Mouse (Mus musculus): Measurements from ENCODE around the gene Emc10. TPM values are rescaled to one million over a fixed set of nuclear protein-coding genes. Genes with fewer than 3 reads are reported as not detected.

The Emc10 gene
- polyA plus RNA-seq, 1 experiment from 2014 or later = 98.8 TPM

DNA sequence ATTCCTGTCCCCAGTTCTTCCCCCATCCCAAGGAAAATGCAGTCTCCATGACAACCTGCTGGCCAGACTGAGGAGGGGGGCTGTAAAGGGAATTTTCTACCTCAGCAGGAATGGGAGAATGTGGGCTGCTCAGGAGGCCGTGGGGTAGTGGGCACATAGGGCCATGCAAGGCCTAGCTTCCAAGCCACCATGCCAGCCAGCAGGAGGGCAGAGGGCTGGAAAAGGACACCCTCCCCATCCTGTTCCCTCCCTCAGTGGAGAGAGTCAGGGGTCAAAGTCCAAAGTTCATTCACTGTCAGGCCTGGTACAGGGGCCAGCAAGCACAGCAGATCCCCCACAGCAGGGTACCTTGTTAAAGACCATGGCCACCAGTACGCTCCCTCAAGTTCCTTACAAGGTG is 31.2 kb downstream of the Emc10 start, which contains the start of gene Aspdh:
TSS of gene Aspdh (plus strand) at position 281 of the 400 bp plus-strand sequence.
- Histone ChIP-seq H3K4me1 (peaks cover 21% of the 10 kb centered on the region), H3K9me3 (no peaks in the 10 kb centered on the region), H3K4me3 (replicated peaks) (no peak within 1 kb of the TSS), H3K36me3 (no peaks in the 10 kb centered on the region), H3K4me2 (no peak within 1 kb of the TSS), H3K27me3 (replicated peaks) (peaks cover 49% of the 10 kb centered on the region), H3K9ac (no peak within 1 kb of the TSS), H3K27ac (no peak within 1 kb of the TSS)
- 68% methylated on average over 2 of the region's 2 CpGs for WGBS
- no peak for ATAC-seq (ENCODE audit: insufficient read depth, low FRiP score, low read depth)

DNA sequence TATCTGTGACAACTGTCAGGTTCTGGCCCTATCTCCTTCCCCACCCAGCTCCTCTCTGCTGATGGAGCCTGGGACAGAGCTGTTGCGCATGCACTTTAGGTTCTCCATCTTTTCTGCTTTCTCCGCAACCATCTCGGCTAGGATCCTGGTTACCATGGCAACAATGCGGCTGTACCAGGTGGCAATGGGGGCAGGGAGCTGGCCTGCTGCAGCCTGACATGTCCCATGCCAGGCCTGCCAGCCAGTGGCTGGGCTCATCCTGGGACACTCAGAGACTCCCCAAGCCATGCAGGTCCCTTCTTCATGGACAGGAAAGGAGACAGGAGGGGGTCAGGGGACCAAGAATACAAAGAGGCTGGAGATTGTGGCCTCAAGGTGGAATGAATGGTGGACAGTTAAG is 31.8 kb downstream of the Emc10 start:
- Histone ChIP-seq H3K27me3 (replicated peaks) (peaks cover 55% of the 10 kb centered on the region), H3K4me2 (no peak overlapping the region), H3K36me3 (no peaks in the 10 kb centered on the region), H3K4me3 (replicated peaks) (no peak overlapping the region), H3K9me3 (no peaks in the 10 kb centered on the region), H3K4me1 (peaks cover 21% of the 10 kb centered on the region), H3K27ac (no peak overlapping the region), H3K9ac (no peak overlapping the region)
- no peak for ATAC-seq (ENCODE audit: insufficient read depth, low FRiP score, low read depth)
- 28% methylated on average over 4 of the region's 4 CpGs for WGBS

DNA sequence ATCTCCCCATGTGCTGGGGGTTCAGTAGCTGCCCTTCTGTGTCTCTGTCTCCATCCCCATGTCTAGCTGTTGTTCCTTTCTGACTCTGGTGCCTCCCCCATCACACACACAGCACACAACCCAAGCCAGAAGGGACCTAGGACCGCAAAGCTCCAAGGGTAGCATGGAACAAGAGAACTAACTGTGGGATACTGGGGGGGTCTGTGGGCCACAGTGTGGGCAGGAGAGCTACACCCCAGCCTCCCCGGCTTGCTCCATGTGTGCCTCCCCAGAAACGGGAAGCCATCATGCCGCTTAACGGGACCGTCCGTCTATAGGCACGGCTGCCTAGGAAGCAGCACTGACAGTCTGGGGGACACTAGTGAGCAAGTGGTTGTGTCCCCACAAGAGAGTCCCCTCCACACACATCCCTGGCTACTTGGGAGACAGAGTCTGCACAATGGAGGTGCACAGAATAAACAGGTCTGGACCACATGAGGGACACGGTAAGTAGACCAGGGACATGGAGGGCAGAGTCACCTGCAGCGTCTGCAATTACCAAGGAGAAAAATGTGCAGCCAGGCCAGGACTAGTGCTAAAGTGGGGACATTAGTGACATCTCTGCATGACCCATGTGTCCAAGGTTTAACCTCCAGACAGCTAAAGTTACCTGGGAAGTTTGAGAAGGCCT is 32.6 kb downstream of the Emc10 start:
- H3K27me3 ChIP-seq (replicated peaks) = peaks cover 62% of the 10 kb centered on the region
- no peak for ATAC-seq (ENCODE audit: insufficient read depth, low FRiP score, low read depth)
- H3K27ac ChIP-seq = no peak overlapping the region
- no peaks in the 10 kb centered on the region for H3K9me3 ChIP-seq
- no peak overlapping the region for H3K4me2 ChIP-seq
- no peak overlapping the region for H3K4me3 ChIP-seq (replicated peaks)
- WGBS = 79% methylated on average over 10 of the region's 10 CpGs
- peaks cover 16% of the 10 kb centered on the region for H3K4me1 ChIP-seq
- H3K36me3 ChIP-seq = no peaks in the 10 kb centered on the region
- H3K9ac ChIP-seq = no peak overlapping the region

DNA sequence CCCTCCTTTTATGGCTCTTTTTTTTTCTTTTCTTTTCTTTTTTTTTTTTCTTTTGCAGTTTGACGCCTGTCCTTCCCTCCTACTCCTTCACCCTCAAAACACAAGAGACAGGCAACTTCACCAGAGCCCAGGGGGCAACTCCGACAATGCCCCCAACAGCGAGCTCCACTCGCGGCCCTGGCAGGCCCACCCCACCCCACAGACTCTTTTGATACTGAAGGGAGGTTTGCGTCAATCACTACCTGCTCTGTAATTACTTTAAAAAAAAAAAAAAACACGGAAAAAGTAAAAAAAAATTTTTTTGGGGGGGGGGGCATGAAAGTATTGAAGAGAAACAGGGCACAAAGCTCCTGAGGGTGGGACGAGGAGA is 33.3 kb downstream of the Emc10 start:
- WGBS = 27% methylated on average over 8 of the region's 8 CpGs
- peak overlapping the region; percentile 45; the same call in 1 of the 2 replicates for H3K4me2 ChIP-seq
- H3K4me3 ChIP-seq (replicated peaks) = no peak overlapping the region; the same call in 1 of the 2 replicates
- no peak overlapping the region for H3K27ac ChIP-seq
- no peak for ATAC-seq (ENCODE audit: insufficient read depth, low FRiP score, low read depth)
- peaks cover 12% of the 10 kb centered on the region for H3K4me1 ChIP-seq
- peaks cover 62% of the 10 kb centered on the region for H3K27me3 ChIP-seq (replicated peaks)
- no peaks in the 10 kb centered on the region for H3K36me3 ChIP-seq
- no peaks in the 10 kb centered on the region for H3K9me3 ChIP-seq
- H3K9ac ChIP-seq = no peak overlapping the region

DNA sequence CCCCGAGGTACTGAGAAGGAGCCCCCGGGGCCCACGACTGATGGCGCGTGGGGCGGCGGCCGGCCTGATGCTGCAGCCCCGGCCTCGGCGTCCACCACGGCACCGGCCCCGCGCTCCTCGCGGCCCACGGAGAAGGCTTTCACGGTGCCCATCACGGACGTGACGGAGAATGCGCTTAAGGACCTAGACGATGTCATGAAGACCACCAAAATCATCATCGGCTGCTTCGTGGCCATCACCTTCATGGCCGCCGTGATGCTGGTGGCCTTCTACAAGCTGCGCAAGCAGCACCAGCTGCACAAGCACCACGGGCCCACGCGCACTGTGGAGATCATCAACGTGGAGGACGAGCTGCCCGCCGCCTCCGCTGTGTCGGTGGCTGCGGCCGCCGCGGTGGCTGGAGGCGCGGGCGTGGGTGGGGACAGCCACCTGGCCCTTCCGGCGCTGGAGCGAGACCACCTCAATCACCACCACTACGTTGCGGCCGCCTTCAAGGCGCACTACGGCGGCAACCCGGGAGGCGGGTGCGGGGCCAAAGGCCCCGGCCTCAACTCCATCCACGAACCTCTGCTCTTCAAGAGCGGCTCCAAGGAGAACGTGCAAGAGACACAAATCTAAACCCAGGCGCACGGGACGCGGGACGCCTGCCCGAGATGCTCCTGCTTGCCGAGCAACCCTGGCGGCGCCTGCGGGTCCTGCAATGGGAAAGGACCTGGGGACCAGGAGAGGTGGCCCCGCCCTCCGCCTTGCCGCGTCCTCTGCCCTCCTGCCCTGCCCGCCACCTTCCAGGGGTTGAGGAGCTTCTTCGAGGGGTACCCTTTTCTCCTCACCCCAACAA is 33.9 kb downstream of the Emc10 start:
- ATAC-seq (ENCODE audit: insufficient read depth, low FRiP score, low read depth) = no peak
- Histone ChIP-seq H3K36me3 (no peaks in the 10 kb centered on the region), H3K27me3 (replicated peaks) (peaks cover 62% of the 10 kb centered on the region), H3K4me3 (replicated peaks) (peak overlapping the region; percentile 16), H3K4me1 (peaks cover 11% of the 10 kb centered on the region), H3K9ac (no peak overlapping the region), H3K4me2 (peak overlapping the region; percentile 45), H3K27ac (no peak overlapping the region), H3K9me3 (no peaks in the 10 kb centered on the region)
- 12% methylated on average over 75 of the region's 77 CpGs for WGBS

DNA sequence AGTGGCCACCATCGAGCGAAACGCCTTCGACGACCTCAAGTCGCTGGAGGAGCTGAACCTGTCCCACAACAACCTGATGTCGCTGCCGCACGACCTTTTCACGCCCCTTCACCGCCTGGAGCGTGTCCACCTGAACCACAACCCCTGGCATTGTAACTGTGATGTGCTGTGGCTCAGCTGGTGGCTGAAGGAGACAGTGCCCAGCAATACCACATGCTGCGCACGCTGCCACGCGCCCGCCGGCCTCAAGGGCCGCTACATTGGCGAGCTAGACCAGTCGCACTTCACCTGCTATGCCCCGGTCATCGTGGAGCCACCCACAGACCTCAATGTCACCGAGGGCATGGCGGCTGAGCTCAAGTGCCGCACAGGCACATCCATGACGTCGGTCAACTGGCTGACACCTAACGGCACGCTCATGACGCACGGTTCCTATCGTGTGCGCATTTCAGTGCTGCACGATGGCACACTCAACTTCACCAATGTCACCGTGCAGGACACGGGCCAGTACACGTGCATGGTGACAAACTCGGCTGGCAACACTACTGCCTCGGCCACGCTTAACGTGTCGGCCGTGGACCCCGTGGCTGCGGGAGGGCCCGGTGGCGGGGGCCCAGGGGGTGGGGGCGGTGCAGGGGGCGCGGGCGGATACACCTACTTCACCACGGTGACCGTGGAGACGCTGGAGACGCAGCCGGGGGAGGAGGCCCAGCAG is 34.7 kb downstream of the Emc10 start:
- peaks cover 6% of the 10 kb centered on the region for H3K4me1 ChIP-seq
- H3K9me3 ChIP-seq = no peaks in the 10 kb centered on the region
- H3K4me3 ChIP-seq (replicated peaks) = no peak overlapping the region
- no peak overlapping the region for H3K9ac ChIP-seq
- H3K27me3 ChIP-seq (replicated peaks) = peaks cover 62% of the 10 kb centered on the region
- no peak for ATAC-seq (ENCODE audit: insufficient read depth, low FRiP score, low read depth)
- WGBS = 44% methylated on average over 57 of the region's 57 CpGs
- no peak overlapping the region for H3K27ac ChIP-seq
- no peak overlapping the region for H3K4me2 ChIP-seq
- H3K36me3 ChIP-seq = no peaks in the 10 kb centered on the region

DNA sequence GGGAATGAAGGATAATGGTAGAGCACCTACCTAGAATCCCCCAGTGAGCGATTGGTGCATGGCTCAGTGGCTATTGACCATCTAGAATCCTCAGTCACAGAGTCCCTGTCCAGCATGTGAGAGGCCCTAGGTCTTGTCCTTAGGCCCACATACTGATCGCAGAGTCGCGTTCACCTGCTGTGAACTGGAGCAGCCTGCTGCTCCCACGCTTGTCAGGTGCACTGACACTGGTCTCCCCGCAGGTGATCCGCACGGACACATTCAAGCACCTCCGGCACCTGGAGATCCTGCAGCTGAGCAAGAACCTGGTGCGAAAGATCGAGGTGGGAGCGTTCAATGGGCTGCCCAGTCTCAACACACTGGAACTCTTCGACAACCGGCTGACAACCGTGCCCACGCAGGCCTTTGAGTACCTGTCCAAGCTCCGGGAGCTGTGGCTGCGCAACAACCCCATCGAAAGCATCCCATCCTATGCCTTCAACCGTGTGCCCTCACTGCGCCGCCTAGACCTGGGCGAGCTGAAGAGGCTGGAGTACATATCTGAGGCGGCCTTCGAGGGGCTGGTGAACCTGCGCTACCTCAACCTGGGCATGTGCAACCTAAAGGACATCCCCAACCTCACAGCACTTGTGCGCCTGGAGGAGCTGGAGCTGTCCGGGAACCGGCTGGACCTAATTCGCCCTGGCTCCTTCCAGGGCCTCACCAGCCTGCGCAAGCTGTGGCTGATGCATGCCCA is 35.4 kb downstream of the Emc10 start:
- H3K27me3 ChIP-seq (replicated peaks) = peaks cover 62% of the 10 kb centered on the region
- H3K4me1 ChIP-seq = peaks cover 6% of the 10 kb centered on the region
- no peak overlapping the region for H3K27ac ChIP-seq
- H3K4me3 ChIP-seq (replicated peaks) = no peak overlapping the region
- H3K9me3 ChIP-seq = no peaks in the 10 kb centered on the region
- H3K9ac ChIP-seq = no peak overlapping the region
- no peaks in the 10 kb centered on the region for H3K36me3 ChIP-seq
- H3K4me2 ChIP-seq = no peak overlapping the region
- no peak for ATAC-seq (ENCODE audit: insufficient read depth, low FRiP score, low read depth)
- 66% methylated on average over 31 of the region's 31 CpGs for WGBS

DNA sequence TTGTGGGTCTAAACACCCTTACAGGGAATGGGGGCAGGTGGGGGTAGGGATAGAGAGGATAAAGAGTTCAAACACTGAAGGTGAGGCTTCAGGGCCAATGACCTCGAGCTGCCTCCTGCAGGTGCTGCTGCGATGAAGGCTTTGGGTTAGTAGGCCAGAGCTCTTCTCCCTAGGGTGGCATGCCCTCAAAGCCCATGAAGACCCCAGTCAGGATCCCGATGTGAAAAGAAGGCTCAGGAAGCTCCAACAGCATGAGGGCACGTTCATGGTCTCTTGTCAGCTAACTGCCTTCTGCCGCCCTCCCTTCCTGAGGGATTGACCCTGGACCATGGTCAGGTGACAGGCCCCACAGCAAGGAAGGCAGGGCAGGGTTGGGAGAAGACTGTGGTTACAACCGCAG is 36.3 kb downstream of the Emc10 start:
- Histone ChIP-seq H3K4me2 (no peak overlapping the region), H3K4me3 (replicated peaks) (no peak overlapping the region), H3K9ac (no peak overlapping the region), H3K9me3 (no peaks in the 10 kb centered on the region), H3K27me3 (replicated peaks) (peaks cover 62% of the 10 kb centered on the region), H3K36me3 (no peaks in the 10 kb centered on the region), H3K27ac (no peak overlapping the region), H3K4me1 (peaks cover 6% of the 10 kb centered on the region)
- WGBS = 55% methylated on average over 6 of the region's 6 CpGs
- ATAC-seq (ENCODE audit: insufficient read depth, low FRiP score, low read depth) = no peak

DNA sequence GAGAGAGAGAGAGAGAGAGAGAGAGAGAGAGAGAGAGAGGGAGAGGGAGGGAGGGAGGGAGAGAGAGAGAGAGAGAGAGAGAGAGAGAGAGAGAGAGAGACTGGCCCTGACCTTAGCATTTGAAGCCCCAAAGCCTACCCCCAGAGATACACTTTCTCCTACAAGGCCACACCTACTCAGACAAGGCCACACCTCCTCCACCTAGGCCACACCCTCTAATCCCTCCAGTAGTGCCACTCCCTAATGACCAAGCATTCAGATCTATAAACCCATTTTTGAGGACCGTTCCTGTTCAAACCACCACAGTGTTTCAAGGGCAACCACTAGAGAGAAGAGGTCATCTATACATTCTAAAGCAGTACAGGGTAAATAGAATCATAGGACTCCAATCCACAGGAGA is 40.0 kb downstream of the Emc10 start:
- WGBS = 60% methylated on average over 1 of the region's 1 CpGs
- Histone ChIP-seq H3K4me1 (no peaks in the 10 kb centered on the region), H3K27me3 (replicated peaks) (peaks cover 25% of the 10 kb centered on the region), H3K4me2 (no peak overlapping the region), H3K9ac (no peak overlapping the region), H3K27ac (no peak overlapping the region), H3K4me3 (replicated peaks) (no peak overlapping the region), H3K36me3 (no peaks in the 10 kb centered on the region), H3K9me3 (no peaks in the 10 kb centered on the region)
- no peak for ATAC-seq (ENCODE audit: insufficient read depth, low FRiP score, low read depth)

DNA sequence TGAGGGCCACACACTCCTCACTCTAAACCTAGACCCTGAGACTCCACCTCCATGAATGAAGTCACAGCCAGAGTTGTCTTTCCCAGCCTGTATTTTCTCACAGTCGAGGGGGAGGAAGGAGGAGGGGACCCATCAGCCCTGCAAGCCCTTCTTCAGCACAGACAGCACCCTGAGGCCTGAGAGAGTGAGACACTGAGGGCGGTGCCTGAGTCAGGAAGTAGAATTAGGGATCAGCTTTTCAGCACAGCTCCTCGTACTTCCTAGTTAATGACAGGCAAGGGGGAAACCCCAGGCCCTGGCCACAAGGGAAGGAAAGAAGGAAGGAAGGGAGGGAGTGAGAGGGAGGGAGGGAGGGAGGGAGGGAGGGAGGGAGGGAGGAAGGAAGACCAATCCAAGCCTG is 43.1 kb downstream of the Emc10 start:
- Histone ChIP-seq H3K27me3 (replicated peaks) (0 out of 2 replicates have a peak, but pooled peaks cover 3% of the 10 kb centered on the region), H3K27ac (no peak overlapping the region), H3K9me3 (no peaks in the 10 kb centered on the region), H3K4me2 (no peak overlapping the region), H3K36me3 (no peaks in the 10 kb centered on the region), H3K9ac (no peak overlapping the region), H3K4me3 (replicated peaks) (no peak overlapping the region), H3K4me1 (no peaks in the 10 kb centered on the region)
- no peak for ATAC-seq (ENCODE audit: insufficient read depth, low FRiP score, low read depth)
- 2% methylated on average over 3 of the region's 3 CpGs for WGBS

DNA sequence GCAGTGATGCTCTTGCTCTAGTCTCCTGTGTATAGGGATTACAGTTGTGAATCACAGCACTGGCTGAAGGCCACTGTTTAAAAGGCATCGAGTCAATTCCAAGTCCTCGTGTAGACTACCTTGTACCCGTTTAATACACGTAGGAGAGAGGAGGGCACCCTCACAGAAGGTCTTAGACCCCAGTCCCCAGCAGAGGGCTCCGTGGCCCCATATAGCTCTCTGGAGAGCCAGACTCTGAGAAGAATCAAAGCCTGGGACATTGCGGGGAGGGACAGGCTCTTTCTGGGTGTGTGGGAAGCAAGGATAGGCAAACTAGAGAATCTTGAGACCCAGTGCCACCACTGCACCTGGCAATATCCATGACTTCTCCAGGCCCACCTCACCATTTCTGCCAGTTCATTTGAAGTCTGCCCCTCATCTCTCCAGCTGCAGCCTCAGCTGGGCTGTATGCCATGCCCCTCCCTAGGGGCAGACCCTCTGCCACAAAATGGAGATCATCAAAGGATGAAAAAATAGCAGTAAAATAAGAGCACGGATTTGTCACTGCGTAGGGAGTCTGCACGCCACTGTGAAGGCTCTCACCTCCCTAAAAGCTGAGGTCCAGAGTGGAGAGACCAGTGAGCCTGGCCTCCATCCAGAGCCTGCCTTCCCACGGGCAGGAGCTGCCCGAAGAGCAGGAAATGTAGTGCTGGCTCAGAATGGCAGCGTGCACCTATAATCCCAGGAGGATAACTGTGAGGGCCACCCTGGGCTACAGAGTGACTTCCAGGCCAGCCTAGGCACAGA is 50.1 kb downstream of the Emc10 start:
- Histone ChIP-seq H3K9me3 (no peaks in the 10 kb centered on the region), H3K27me3 (replicated peaks) (peaks cover 55% of the 10 kb centered on the region), H3K4me1 (no peaks in the 10 kb centered on the region), H3K4me2 (no peak overlapping the region), H3K4me3 (replicated peaks) (no peak overlapping the region), H3K9ac (no peak overlapping the region), H3K36me3 (no peaks in the 10 kb centered on the region), H3K27ac (no peak overlapping the region)
- WGBS = 42% methylated on average over 12 of the region's 12 CpGs
- ATAC-seq (ENCODE audit: insufficient read depth, low FRiP score, low read depth) = no peak
